Mouse (Mus musculus) lung, adult 2 months (tissue): ENCODE data around the gene Adamts18. TPM values are rescaled to one million over a fixed set of nuclear protein-coding genes. Genes with fewer than 3 reads are reported as not detected.

ENCODE experiments used
- DNase-seq: peaks from one replicate; pipeline ENCODE4 v3.0.0; 2022
- H3K4me1 ChIP-seq: fragments of 200-500 bp; 2 replicates; pipeline ENCODE4 v1.6.1; 2011; ENCODE audit warnings: low read length; ENCODE audit not compliant: control insufficient read depth, insufficient read depth
- H3K4me3 ChIP-seq: fragments of 200-500 bp; replicated peaks from 2 replicates; pipeline ENCODE3; 2011; ENCODE audit warnings: low read depth, mild to moderate bottlenecking, control low read depth, low read length; ENCODE audit errors: extremely low read depth
- CTCF ChIP-seq: fragments of 200-500 bp; IDR thresholded peaks from 2 replicates; pipeline ENCODE4 v1.5.1; 2011; ENCODE audit warnings: mild to moderate bottlenecking, low read length, control low read depth; ENCODE audit not compliant: insufficient read depth
- POLR2A ChIP-seq: fragments of 200-500 bp; IDR thresholded peaks from 2 replicates; pipeline ENCODE4 v1.6.1; 2011; ENCODE audit warnings: low read depth, mild to moderate bottlenecking, control low read depth, low read length, borderline replicate concordance; ENCODE audit errors: extremely low read depth
- WGBS: fragments of 180-500 bp; shearing (Covaris S2); methylation state at CpG from one replicate; pipeline ENCODE4 v1.1.7; 2018; 5-methylcytosine and 5-hydroxymethylcytosine counted together
- polyA plus RNA-seq: library from polyadenylated mRNA; depleted of rRNA; stranded (reverse); fragments of >200 nt; gene quantifications from 2 replicates; pipeline ENCODE4 v1.2.3, GENCODE M21; 2012; rRNA removed

The Adamts18 gene
- 0.06 TPM in 1 of 2 replicates, not detected in the other for polyA plus RNA-seq

GRCm38 (mm10) chr8:113848653-113849135 lies at the start of gene Adamts18:
Gene Adamts18, minus strand, starts transcription at chr8:113848738.
- DNase-seq, result no peak
- Histone ChIP-seq H3K4me3 (no peak within 1 kb of the TSS), H3K4me1 (peaks cover 2% of the 10 kb centered on the region; the same call in 1 of the 2 replicates)
- 2% methylated on average over 31 of the region's 32 CpGs for WGBS
- TF ChIP-seq CTCF (no peak), POLR2A (no peak)

GRCm38 (mm10) chr8:113896446-113896845 lies 47.9 kb upstream of the Adamts18 start:
- DNase-seq, result no peak
- no peak for TF ChIP-seq CTCF
- TF ChIP-seq POLR2A, result no peak
- Histone ChIP-seq H3K4me3 (no peak overlapping the region), H3K4me1 (no peaks in the 10 kb centered on the region)
- 56% methylated on average over 1 of the region's 1 CpGs for WGBS

DNA sequence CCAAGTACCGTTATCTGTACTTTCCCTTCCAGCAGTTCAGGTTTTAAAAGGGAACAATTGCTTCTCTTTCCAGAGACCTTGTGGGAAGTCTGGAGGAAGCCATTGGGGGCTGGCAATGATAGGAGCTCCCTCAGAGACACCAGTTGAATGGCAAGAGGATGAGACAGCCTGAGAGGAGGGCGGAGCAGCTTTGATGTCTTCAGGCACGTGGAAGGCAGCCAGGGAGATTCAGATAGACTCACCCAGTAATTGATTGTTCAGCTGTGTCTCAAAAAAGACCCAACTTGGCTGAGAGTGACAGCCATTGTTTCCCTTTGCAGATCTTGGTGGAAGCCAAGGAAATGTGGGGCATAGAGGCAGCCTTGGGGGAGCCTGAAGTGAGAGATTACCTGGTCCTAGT lies 42.8 kb upstream of the Adamts18 start:
- WGBS, result 31% methylated on average over 3 of the region's 3 CpGs
- Histone ChIP-seq H3K4me3 (no peak overlapping the region), H3K4me1 (no peaks in the 10 kb centered on the region)
- TF ChIP-seq CTCF (no peak), POLR2A (no peak)
- DNase-seq, result no peak

GRCm38 (mm10) chr8:113886509-113886908 lies 38.0 kb upstream of the Adamts18 start:
- Histone ChIP-seq H3K4me1 (no peaks in the 10 kb centered on the region), H3K4me3 (no peak overlapping the region)
- TF ChIP-seq CTCF (no peak), POLR2A (no peak)
- no peak for DNase-seq
- WGBS, result 91% methylated on average over 3 of the region's 3 CpGs

- Histone ChIP-seq H3K4me3 (no peak overlapping the region), H3K4me1 (no peaks in the 10 kb centered on the region)
- DNase-seq, result no peak
- TF ChIP-seq POLR2A, result no peak
- no peak for TF ChIP-seq CTCF
- WGBS, result 52% methylated on average over 2 of the region's 2 CpGs
These were observed 36.6 kb upstream of the Adamts18 start for GRCm38 (mm10) chr8:113885101-113885500.

DNA sequence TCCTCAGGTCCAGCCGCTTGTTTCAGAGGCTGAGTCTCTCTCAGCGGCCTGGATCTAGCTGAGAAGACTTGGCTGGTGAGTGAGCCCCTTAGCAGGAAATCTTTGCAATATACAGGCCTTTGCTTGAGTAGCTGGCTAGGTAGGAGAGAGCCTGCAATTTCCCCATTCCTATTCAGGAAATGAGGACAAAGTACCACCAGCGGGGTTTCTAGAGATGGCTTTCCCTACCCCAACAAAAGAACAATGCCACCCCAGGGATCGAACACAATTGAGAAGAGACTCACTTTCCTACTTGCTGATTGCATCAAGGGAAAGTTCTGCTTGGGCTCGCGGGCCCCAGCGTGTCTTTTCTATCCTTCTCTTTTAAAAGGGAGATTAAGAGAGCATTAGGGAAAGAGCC lies 35.5 kb upstream of the Adamts18 start:
- Histone ChIP-seq H3K4me3 (no peak overlapping the region), H3K4me1 (no peaks in the 10 kb centered on the region)
- TF ChIP-seq CTCF (no peak), POLR2A (no peak)
- WGBS, result 51% methylated on average over 7 of the region's 7 CpGs
- DNase-seq, result no peak

GRCm38 (mm10) chr8:113882558-113882957 lies 34.0 kb upstream of the Adamts18 start:
- no peak for DNase-seq
- WGBS, result 51% methylated on average over 2 of the region's 2 CpGs
- no peak for TF ChIP-seq POLR2A
- no peak for TF ChIP-seq CTCF
- H3K4me3 ChIP-seq, result no peak overlapping the region
- H3K4me1 ChIP-seq, result no peaks in the 10 kb centered on the region

- no peaks in the 10 kb centered on the region; the same call in 1 of the 2 replicates for H3K4me1 ChIP-seq
- TF ChIP-seq POLR2A (no peak), CTCF (no peak)
- H3K4me3 ChIP-seq, result no peak overlapping the region
- WGBS, result 57% methylated on average over 3 of the region's 3 CpGs
- DNase-seq, result no peak
These were observed 30.0 kb upstream of the Adamts18 start for GRCm38 (mm10) chr8:113878411-113879006.

DNA sequence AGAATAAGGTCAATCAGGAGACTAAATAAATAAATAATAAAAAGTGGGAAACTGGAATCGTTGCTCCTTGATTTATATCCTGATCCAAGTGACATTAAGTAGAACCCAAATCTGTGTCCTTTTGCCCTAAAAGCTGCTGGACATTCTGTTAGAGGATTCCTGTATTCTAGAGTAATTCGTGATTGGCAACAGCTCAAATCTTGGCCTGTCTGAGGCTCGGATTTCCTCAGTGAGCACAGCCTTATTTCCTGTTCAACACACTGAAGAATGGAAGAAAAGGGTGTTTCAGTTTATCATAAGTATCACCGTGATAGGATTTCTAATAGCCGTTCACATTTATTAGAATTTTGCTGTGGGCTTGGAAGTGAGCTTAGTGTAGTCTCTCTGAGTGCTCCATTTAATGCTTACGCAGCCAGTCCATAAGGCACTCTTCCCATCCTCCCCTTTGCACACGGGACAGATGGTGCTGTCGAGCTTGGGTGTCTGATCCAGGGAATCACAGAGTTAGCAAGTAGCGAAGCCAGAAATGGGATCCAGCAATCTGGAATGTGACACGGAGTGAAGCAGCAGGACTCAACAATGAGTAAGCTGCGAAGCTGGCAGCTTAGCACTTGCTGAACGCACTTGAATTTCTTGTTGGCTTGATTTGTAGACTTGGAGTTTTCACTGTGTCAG lies 25.0 kb upstream of the Adamts18 start:
- no peak for DNase-seq
- TF ChIP-seq CTCF, result no peak
- TF ChIP-seq POLR2A, result no peak

GRCm38 (mm10) chr8:113872436-113872835 lies 23.9 kb upstream of the Adamts18 start:
- WGBS, result 84% methylated on average over 6 of the region's 6 CpGs
- Histone ChIP-seq H3K4me3 (no peak overlapping the region), H3K4me1 (no peaks in the 10 kb centered on the region; the same call in 1 of the 2 replicates)
- TF ChIP-seq CTCF (no peak), POLR2A (no peak)
- DNase-seq, result no peak

More for the DNA sequence above, 25.0 kb upstream of the Adamts18 start:
- WGBS, result 61% methylated on average over 12 of the region's 12 CpGs
- Histone ChIP-seq H3K4me1 (no peaks in the 10 kb centered on the region; the same call in 1 of the 2 replicates), H3K4me3 (no peak overlapping the region)
